Mouse (Mus musculus): Measurements from ENCODE around the gene Glmp.
"Not testable (repeated sequence)": the region's sequence is repeated elsewhere in the genome, so short reads cannot be mapped to it uniquely, and the experiment has no call there.

DNA sequence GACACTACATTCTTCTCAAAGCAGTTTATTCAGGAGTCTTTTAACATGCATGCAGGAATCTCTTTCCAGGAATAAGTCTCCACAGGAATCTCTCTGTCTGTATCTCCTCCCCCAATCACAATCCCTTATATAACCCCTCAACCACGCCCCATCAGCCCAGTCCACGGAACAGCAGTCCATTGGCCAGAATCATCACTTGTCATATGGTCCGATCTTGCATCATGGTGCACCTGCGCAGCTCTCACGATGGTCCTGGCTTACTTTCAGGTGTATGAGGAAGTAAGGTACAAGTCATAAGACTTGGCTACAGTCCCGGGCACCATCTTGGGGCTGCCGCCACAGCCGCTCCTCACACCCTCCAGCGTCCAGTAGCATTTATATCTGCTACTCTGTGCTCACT is 47.8 kb downstream of the Glmp start, which contains the start of gene Bglap3:
- not testable (repeated sequence) for TF ChIP-seq CTCF (conservative IDR thresholded peaks at IDR 0.05; ENCODE audit: low read length); POU5F1 (IDR thresholded peaks at IDR 0.05; ENCODE audit: borderline replicate concordance, low read length)
